Mouse (Mus musculus) kidney, postnatal 10 days (tissue): ENCODE results near the gene Mettl8.

Source experiments
- DNase-seq: peaks from one replicate; pipeline ENCODE4 v3.0.0; 2021; ENCODE audit warnings: mixed read lengths

Mettl8 gene

DNA sequence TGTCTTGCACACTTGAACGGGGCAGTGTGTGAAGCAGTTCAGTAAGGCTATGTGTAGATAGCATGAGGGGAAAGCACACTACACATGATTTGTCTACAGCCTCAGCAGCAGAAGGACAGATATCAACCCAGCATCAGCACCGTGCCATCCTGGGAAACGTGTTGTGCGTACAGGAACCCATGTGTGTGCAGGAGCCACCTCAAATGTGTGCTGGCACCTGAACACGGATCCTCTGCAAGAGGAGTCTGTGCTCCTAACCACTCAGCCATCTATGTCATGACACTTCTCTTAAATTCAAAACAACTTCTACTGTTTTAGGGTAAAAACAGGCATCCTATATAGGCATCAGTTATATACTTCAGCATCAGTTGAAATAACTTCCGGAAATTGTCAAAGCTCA lies 80.6 kb downstream of the Mettl8 start:
- no peak for DNase-seq

DNA sequence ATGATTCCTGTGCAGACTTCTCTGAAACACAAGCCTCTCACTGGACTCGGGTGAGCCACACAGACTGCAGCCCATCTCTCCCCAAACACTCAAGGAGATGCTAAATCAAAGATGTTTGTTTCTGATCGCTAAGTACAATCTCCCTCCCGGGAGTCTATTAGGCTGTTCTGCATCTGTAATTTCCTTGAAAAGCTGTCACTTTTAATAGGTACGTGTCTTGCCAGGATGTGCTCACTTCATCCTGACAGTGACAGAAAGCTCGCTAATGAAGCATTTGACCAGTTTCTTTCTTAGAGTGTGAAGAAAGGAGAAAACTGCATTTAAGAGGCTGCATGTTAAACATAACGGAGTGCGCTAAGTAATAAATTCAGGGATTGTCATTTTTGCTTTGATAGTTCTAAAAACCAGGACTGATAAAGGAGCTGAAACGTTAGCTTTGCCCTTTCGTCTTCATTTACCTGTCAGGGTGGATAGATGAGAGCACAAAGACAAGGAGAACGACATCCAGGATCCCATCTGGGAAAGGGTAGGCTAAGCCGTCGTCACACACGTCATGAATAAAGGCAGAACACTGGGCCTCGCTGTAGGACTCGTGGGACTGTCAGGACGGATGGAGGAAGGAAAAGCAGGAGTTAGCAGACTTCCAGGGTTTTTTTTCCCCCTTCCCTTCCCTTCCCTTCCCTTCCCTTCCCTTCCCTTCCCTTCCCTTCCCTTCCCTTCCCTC lies 82.4 kb downstream of the Mettl8 start:
- no peak for DNase-seq

DNA sequence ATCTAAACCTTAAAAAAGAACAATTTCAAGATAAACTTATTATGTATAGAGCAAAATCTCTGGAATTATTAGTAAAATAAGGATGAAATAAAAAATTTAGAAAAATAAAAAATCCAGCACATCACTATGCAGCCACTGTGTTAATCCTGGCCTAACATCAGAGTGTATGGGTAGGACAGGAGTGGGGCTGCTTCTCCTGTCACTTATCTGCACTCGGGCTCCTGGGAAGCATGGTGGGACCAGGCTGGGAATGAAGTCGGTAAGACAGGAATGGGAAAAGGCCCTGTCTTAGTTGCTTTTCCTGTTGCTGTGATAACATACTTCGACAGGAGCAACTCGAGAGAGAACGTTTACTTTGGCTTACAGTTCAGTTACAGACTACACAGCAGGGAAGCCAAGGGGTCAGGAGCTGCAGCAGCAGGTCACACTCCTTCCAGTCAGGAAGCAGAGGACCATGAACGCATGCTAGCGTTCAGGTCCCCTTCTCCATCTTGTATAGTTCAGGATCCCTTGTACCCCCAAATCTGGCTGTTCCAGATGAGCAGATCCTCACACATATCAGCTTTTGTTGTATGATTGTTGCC lies 85.1 kb downstream of the Mettl8 start:
- DNase-seq = no peak

DNA sequence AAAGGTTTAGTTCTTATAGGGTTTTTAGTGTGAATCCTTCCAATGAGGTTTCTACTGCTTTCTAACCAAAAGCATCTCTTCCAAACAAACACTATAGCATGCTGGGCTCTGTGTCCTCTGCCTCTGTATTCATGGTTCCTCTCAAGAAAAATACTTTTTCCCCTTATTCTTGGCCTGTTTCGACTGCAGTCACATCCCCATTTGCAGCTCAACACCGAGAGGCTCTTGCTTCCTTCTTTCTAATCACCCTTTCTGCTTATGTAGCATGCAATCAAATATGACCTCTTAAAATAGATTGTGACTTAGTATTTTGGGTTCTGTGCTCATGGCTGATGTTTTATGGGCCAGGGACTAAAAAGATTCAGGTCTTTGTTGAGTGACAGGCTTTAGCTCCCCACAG lies 87.1 kb downstream of the Mettl8 start:
- no peak for DNase-seq

DNA sequence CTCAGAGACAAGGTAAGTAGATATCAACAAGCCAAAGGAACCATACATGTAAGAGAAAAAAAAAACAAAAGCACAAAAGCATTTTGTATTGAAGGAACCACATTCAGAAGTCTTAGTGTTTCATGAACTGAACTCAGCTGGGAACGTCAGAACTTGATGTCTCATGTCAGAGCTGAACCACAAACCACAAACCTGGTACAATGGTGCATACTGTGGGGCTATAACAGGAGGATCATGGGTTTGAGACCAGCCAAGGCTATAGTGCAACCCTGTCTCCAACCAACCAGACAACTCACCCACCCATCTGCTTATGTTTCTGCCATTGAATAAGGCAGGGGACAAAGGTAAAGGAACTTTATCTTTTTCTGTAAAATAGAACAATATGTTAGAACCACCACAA lies 88.2 kb downstream of the Mettl8 start:
- DNase-seq = no peak

DNA sequence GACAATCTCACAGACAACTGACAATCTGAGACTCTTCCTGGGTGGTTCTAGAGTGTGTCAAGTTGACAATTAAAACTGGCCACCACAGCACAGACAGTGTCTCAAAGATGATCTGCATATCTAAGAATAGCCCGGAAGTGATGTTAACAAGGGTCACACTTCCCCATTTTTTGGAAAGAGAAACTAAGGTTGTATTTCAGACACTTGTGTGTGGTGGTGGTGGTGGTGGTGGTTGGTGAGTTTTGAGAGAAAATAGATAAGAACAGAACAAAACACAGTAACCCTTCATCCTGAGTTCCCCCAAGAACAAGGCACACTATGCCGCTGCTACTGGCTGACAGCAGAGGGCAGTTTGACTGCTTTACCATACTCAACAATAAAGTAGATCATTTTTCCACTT lies 90.6 kb downstream of the Mettl8 start:
- no peak for DNase-seq

DNA sequence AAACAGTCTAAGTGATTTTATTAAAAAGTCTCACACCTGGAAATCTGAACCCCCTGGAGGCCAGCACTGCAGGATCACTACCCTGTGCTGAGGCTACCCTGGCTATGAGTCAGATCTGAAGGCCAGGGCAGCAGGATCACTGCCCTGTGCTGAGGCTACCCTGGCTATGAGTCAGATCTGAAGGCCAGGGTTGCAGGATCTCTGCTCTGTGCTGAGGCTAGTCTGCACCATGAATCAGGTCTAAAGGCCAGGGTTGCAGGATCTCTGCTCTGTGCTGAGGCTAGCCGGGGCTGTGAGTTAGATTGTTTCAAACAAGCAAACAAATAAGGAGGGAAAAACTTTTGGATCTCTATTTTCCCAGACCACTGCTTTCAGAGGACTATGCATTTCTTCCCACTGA lies 92.5 kb downstream of the Mettl8 start:
- no peak for DNase-seq

DNA sequence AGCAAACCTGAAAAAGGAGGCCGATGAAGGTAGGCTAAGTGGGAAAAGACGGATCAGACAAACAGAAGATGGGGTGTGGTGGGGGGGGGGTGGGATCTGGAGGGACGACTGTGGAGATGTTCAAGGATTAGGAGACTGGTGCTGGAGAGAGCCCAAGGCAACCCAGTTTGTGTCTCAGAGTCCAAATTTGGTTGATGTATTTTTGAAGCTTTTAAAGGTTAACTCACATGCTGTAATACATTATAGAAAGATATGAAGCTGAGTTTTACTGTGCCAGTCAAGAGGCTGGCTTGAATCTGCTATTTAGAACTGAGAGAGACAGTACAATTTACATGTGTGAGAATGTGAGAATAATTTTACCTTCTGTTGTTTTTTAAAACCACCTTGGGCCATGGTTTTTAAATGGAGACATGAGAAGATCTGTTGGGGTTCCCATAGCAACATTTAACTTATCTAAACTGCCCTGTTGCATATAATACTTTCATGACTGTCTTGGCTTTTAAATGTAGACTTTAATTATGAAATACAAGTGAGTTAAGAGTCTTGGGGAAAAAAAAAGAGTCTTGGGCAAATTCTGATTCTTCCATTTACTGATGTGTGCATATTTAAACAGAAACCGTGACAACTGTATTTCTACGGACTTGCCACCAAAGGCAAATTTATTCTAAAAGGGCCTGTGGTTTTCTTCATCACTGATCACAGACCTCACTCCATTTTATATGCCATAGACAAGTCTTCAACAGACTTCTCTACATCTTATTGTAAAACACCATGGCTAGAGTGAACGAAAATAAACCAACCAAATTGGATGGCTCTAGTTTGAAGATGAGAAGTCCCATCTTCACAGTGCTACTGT lies 94.1 kb downstream of the Mettl8 start:
- no peak for DNase-seq

DNA sequence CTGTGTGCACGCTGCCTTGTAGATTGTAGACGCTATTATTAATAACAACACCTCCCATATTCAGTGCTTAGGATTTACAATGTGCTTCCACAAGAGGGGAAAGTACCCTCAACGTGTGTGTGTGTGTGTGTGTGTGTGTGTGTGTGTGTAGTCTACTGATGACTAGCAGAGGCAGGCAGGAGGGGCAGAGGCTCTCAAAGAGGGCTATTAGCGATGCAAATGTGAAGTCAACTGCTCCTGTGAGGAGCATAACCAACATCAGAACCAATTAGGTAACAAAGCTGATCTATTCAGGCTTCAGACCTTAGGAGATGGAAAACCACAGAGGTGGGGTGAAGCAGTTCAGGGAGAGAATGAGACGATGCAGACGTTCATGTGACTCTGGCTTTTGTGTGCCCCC lies 95.3 kb downstream of the Mettl8 start:
- DNase-seq = no peak

DNA sequence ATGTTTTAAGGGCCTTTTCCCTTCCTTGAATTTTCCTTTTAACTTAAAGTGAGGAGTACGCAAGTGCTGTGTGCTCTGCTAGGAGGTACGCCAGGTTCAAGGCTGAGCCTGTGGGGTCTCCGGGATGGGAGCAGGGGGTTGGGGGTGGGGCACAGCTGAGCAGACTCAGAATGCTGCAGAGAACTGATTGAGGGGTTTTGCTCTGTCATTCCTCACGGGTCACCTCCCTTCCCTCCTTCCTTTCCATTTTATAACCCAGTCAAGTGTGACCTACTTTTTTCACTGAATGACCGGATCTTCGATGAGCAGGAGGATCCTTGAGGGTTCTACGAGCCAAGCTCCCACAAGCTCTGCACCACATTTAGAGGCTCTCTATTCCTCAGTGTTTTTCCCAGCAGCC lies 96.0 kb downstream of the Mettl8 start:
- DNase-seq = no peak

DNA sequence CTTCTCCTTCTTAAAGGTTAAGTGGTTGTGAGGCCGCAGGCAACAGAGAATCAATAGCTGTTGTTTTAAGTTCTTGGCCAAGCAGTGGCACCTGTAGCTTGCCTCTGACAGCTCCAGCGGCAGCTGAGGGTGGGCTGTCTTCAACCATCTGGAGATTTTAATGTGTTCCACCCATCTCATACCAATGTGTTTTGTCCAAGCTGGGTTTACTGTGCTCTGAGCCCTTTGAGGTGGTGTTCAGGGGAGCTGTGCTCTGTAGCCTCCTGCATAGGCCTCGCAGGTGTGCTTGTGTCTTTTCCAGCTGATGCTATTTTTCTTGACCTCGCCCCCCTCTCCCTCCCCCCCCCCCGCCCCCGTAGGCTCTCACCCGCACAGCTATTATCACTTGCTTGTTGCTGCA lies 96.8 kb downstream of the Mettl8 start:
- DNase-seq = no peak

DNA sequence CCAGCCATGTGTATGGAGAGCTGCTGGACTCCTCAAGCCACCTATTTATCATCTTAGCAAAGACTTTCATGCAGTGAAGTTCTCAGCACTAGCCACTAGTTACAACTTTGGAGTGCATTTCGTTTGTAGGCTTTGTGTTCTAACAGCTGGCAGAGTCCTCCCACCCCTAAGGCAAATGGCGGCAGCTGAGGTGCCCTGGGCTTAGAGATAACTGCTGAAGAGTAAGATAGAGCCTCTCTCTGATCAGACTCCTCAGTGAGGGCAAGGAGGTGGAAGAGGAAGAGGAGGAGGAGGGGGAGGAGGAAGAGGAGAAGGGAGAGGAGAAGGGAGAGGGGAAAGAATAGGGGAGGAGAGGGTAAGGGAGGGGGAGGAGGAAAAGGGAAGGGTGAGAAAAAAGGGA lies 101.8 kb downstream of the Mettl8 start:
- DNase-seq = no peak

DNA sequence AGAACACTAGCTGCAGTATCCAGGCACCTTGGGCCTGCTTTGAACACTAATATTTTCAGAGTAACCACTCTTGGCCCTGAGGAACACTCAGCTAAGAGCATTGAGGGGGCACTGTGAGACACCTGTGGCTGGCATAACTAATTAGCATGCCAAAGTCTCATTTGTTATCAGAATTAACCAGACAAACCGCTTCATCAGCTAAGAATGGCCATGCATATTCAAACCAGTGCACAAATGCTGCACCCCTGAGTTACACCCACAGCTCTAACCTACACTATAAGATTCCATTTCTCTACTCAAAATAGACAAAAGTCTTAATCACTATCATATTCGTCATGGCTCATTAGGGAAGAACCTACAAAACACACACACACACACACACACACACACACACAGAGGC lies 103.4 kb downstream of the Mettl8 start:
- DNase-seq = no peak

DNA sequence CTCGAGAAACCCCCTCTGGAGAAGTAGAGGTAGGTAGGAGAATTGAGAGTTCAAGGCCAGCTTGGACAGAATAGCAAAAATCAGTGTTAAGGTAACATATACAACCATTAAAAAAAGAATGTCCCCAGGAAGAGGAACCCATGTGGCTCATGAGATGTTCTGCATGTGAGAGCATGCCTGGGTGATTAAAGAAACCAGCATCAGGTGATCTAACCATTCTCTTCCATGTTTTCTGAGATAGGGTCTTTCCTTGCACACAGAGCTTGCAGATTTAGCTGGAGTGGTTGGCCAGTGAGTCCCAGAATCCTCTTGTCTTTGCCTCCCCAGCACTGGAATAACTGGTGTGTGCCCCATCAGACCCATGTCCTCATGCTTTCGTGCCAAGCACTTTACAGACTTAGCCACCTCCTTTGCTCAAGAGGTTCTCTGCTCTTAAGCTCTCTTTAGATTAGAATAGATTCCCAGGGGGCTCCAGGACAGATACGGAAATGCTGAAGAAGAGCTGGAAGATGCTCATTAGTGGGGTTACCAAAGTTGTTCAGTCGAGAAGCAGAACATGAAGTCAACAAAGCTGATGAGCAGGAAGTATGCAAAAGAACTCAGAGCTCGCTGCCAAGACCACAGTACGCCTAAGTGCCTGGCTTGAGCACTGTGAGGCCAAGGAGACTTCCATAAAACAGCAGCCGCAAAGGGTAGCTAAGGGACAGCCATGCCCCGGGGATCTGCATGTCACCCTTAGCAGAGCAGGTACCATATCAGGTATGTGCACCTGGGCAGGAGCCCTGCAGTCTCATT lies 110.7 kb downstream of the Mettl8 start:
- DNase-seq = no peak

DNA sequence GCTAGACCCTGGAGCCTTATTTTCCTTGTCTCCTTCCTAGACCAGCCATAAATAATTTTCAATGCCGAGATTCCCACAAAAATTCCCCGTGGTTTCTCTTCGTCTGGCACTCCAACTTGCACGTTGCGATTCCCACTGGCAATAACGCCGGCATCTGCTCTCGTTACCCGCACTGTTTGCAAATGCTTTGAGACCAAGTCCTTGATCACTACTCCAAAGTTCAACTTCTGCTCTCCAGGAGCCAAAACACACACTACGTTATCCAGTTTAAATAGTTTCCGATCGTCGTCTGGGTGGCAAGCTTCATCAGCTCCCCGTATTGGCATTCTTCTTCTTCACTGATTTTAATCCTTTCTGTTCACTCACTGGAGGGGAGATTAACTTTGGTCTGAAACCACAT lies 114.6 kb downstream of the Mettl8 start:
- DNase-seq = no peak

DNA sequence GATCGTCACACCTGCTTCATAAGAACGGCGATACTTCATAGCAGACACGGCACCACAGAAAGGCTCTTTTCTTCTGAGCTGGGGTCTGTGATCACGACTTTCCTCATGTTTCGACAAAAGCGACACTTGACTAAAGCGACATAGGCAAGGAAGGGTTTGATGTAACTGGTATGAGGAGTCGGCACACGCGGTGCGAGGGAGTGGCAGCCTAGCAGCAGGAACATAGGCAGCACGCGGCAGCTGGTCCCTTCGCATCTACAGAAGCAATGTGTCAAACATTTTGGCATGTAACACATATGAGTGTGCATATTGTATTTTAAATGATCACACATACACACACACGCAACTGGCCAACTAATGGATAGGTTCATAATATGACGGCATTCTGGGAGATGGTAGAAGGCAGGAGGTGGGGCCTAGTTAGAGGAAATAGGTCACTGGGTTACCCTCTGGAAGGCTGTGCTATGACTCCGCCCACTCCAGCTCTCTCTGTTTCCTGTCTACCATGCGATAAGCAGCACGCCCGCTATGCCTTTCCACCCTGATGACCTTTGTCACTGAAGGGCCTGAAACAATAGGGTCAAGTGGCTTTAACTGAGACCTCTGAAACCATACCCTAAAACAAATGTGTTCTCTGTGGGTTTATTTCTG lies 116.4 kb downstream of the Mettl8 start:
- DNase-seq = no peak

DNA sequence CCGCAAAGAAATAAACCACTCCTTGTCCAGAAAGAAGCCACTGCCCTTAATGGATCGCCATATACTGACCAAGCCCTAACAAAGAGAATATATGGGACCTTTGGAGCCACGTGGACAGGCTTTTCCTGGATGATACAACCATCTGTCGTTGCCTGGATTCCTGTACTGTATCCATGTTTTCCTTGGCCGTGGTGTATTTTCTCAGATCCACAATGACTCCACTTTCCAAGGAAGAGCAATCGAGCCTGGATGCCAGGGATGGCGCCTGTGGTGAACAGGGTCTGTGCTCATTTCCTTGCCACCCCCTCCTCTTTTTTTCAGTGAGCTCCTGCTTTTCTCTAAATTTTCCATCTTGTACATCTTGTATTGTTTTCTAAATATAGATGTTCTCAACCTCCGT lies 120.6 kb downstream of the Mettl8 start:
- DNase-seq = no peak

DNA sequence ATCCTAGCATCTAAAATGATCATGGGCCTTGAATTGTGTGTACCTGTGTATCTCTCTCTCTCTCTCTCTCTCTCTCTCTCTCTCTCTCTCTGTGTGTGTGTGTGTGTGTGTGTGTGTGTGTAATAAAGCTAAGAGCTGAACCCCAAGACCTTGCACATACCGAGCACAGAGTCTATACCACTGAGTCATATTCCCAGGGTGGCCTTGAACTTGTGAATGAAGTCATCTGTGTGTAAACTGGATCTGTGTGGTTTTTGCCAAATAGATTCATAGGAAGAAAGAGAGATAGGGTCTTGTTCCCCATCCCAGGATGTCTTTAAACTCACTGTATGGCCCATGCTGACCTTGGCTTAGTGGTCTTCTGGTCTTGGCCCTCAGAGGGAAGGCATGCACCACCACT lies 121.9 kb downstream of the Mettl8 start:
- no peak for DNase-seq

DNA sequence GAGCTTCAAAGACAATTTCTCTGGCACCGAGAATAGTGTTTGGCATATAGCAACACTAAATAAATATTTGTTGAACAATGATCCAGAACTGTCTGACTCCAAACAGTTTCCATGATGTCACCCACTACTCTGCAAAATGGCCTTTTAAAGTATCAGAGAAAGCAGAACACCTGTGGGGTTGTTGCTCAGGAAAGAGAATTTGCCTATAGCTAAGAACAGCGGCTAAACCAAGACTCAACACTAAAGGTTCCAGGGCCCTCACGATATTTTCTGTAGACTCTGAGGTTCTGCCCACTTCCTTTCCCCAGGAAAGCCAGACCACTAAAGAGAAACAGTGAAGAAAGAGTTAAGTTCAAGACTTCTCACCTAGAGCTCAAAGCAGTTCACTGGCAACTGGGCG lies 122.4 kb downstream of the Mettl8 start:
- no peak for DNase-seq

DNA sequence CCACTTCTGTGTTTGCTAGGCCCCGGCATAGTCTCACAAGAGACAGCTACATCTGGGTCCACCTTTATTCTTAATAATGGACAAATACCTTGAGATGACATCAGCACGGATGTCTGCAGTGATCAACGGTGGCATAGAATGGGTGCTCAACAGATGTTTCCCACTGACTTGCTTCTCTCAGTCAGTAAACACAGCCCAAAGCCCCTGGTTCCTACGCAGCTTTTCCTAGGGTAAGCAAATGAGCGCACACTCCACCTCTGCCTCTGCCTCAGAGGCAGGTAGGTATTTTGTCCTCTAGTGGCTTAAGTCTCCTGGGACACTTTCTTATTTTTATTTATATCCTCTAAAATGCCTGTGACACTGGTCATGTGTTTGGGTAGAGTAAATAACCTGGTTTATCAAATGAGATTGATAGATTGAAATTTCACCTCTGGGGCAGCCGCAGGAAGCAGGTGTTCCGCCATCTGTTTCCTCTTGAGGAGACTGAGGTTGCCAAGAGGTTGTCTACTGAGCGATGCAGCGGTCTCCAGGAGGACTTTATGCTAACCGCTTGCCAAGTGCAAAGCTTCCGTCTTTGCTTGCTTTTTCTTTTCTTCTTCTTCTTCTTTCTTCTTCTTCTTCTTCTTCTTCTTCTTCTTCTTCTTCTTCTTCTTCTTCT lies 124.6 kb downstream of the Mettl8 start:
- DNase-seq = peak; percentile 55

DNA sequence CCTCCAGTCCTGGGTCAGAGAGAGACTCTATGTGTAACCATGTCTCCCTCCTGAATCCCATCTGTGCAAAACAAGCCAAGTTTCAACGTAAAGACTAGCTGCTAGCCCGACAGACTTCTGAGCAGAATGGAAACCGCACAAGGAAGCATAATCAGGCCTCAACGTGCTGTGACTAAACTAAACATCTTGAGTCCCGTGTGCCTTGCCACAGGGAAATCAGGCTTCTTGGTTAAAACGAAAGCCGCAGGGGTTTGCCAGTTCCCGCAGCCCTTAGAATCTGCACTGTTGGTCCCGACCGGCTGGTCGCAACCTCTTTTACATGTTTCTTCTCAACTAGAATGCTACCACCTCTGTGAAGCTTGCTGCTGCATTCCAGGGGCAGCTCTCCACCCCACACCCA lies 125.7 kb downstream of the Mettl8 start:
- no peak for DNase-seq

DNA sequence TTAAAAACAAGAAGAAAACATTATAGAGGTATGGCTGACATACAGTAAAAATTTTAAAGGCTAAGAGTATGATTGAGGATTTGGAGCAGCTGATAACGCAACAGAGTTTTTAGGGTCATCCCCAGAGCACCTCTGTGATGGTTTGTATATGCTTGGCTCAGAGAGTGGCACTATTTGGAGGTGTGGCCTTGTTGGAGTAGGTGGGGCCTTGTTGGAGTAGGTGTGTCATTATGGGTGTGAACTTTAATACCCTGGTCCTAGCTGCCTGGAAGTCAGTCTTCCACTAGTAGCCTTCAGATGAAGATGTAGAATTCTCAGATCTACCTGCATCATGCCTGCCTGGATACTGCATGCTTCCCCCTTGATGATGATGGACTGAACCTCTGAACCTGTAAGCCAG lies 131.3 kb downstream of the Mettl8 start:
- DNase-seq = no peak
